Mouse (Mus musculus): Measurements from ENCODE around the gene Trp53i11. TPM values are rescaled to one million over a fixed set of nuclear protein-coding genes. Genes with fewer than 3 reads are reported as not detected.

The Trp53i11 gene
- polyA plus RNA-seq, 1 experiment from 2014 or later, result 191 TPM

GRCm38 (mm10) chr2:93170156-93170844, 17.0 kb upstream of the Trp53i11 start:
- WGBS, result 77% methylated on average over 19 of the region's 19 CpGs
- H3K27ac ChIP-seq (ENCODE audit: low read depth, low read length), result no peak overlapping the region
- ATAC-seq (ENCODE audit: low FRiP score) (no peak), DNase-seq (ENCODE audit: low spot score, missing footprints) (no peak)
- no peak overlapping the region for H3K4me3 ChIP-seq (ENCODE audit: low read depth, low read length)
- H3K4me1 ChIP-seq (ENCODE audit: control insufficient read depth, insufficient read depth, low read length), result peaks cover 25% of the 10 kb centered on the region
- no peaks in the 10 kb centered on the region for H3K36me3 ChIP-seq (ENCODE audit: control insufficient read depth, insufficient read depth, low read length)
- no peak overlapping the region for H3K4me2 ChIP-seq
- H3K27me3 ChIP-seq (ENCODE audit: control insufficient read depth, insufficient read depth, low read length), result no peaks in the 10 kb centered on the region
- H3K9me3 ChIP-seq (ENCODE audit: control insufficient read depth, low read length), result no peaks in the 10 kb centered on the region
- no peak overlapping the region for H3K9ac ChIP-seq (ENCODE audit: low read length)

GRCm38 (mm10) chr2:93170845-93171200, 16.5 kb upstream of the Trp53i11 start:
- H3K36me3 ChIP-seq (ENCODE audit: control insufficient read depth, insufficient read depth, low read length), result no peaks in the 10 kb centered on the region
- no peak overlapping the region for H3K9ac ChIP-seq (ENCODE audit: low read length)
- H3K9me3 ChIP-seq (ENCODE audit: control insufficient read depth, low read length), result no peaks in the 10 kb centered on the region
- H3K27me3 ChIP-seq (ENCODE audit: control insufficient read depth, insufficient read depth, low read length), result no peaks in the 10 kb centered on the region
- DNase-seq (ENCODE audit: low spot score, missing footprints) (no peak), ATAC-seq (ENCODE audit: low FRiP score) (no peak)
- H3K4me1 ChIP-seq (ENCODE audit: control insufficient read depth, insufficient read depth, low read length), result peaks cover 29% of the 10 kb centered on the region
- H3K27ac ChIP-seq (ENCODE audit: low read depth, low read length), result no peak overlapping the region
- 94% methylated on average over 5 of the region's 5 CpGs for WGBS
- H3K4me2 ChIP-seq, result no peak overlapping the region
- no peak overlapping the region for H3K4me3 ChIP-seq (ENCODE audit: low read depth, low read length)

GRCm38 (mm10) chr2:93171929-93172328, 15.4 kb upstream of the Trp53i11 start:
- Histone ChIP-seq H3K4me1 (ENCODE audit: control insufficient read depth, insufficient read depth, low read length) (peaks cover 40% of the 10 kb centered on the region), H3K27me3 (ENCODE audit: control insufficient read depth, insufficient read depth, low read length) (no peaks in the 10 kb centered on the region)

GRCm38 (mm10) chr2:93172460-93172859, 14.9 kb upstream of the Trp53i11 start:
- H3K36me3 ChIP-seq (ENCODE audit: control insufficient read depth, insufficient read depth, low read length), result no peaks in the 10 kb centered on the region
- ATAC-seq (ENCODE audit: low FRiP score) (no peak), DNase-seq (ENCODE audit: low spot score, missing footprints) (no peak)
- no peaks in the 10 kb centered on the region for H3K27me3 ChIP-seq (ENCODE audit: control insufficient read depth, insufficient read depth, low read length)
- H3K4me3 ChIP-seq (ENCODE audit: low read depth, low read length), result no peak overlapping the region
- 52% methylated on average over 5 of the region's 5 CpGs for WGBS
- no peaks in the 10 kb centered on the region for H3K9me3 ChIP-seq (ENCODE audit: control insufficient read depth, low read length)
- H3K9ac ChIP-seq (ENCODE audit: low read length), result no peak overlapping the region
- no peak overlapping the region for H3K27ac ChIP-seq (ENCODE audit: low read depth, low read length)
- H3K4me1 ChIP-seq (ENCODE audit: control insufficient read depth, insufficient read depth, low read length), result peaks cover 45% of the 10 kb centered on the region
- no peak overlapping the region for H3K4me2 ChIP-seq

More at GRCm38 (mm10) chr2:93171929-93172328, 15.4 kb upstream of the Trp53i11 start:
- ATAC-seq (ENCODE audit: low FRiP score), result no peak
- DNase-seq (ENCODE audit: low spot score, missing footprints), result no peak
- no peaks in the 10 kb centered on the region for H3K36me3 ChIP-seq (ENCODE audit: control insufficient read depth, insufficient read depth, low read length)
- H3K9ac ChIP-seq (ENCODE audit: low read length), result no peak overlapping the region
- H3K4me3 ChIP-seq (ENCODE audit: low read depth, low read length), result no peak overlapping the region
- no peaks in the 10 kb centered on the region for H3K9me3 ChIP-seq (ENCODE audit: control insufficient read depth, low read length)
- H3K4me2 ChIP-seq, result no peak overlapping the region
- H3K27ac ChIP-seq (ENCODE audit: low read depth, low read length), result no peak overlapping the region
- WGBS, result 86% methylated on average over 6 of the region's 6 CpGs

- peak; percentile 93 for DNase-seq (ENCODE audit: low spot score, missing footprints)
- Histone ChIP-seq H3K4me2 (peak overlapping the region; percentile 3; the same call in 1 of the 2 replicates), H3K4me1 (ENCODE audit: control insufficient read depth, insufficient read depth, low read length) (peaks cover 51% of the 10 kb centered on the region)
Observed at GRCm38 (mm10) chr2:93174159-93174558, 13.2 kb upstream of the Trp53i11 start.

GRCm38 (mm10) chr2:93175278-93175677, 12.1 kb upstream of the Trp53i11 start:
- H3K27ac ChIP-seq (ENCODE audit: low read depth, low read length), result peak overlapping the region; percentile 94
- H3K27me3 ChIP-seq (ENCODE audit: control insufficient read depth, insufficient read depth, low read length), result no peaks in the 10 kb centered on the region
- no peak overlapping the region for H3K4me2 ChIP-seq
- no peaks in the 10 kb centered on the region for H3K9me3 ChIP-seq (ENCODE audit: control insufficient read depth, low read length)
- H3K36me3 ChIP-seq (ENCODE audit: control insufficient read depth, insufficient read depth, low read length), result no peaks in the 10 kb centered on the region
- ATAC-seq (ENCODE audit: low FRiP score) (no peak), DNase-seq (ENCODE audit: low spot score, missing footprints) (no peak)
- no peak overlapping the region for H3K4me3 ChIP-seq (ENCODE audit: low read depth, low read length)
- peaks cover 62% of the 10 kb centered on the region for H3K4me1 ChIP-seq (ENCODE audit: control insufficient read depth, insufficient read depth, low read length)
- no peak overlapping the region for H3K9ac ChIP-seq (ENCODE audit: low read length)
- WGBS, result 31% methylated on average over 5 of the region's 5 CpGs

More at GRCm38 (mm10) chr2:93174159-93174558, 13.2 kb upstream of the Trp53i11 start:
- Histone ChIP-seq H3K9me3 (ENCODE audit: control insufficient read depth, low read length) (no peaks in the 10 kb centered on the region), H3K36me3 (ENCODE audit: control insufficient read depth, insufficient read depth, low read length) (no peaks in the 10 kb centered on the region), H3K9ac (ENCODE audit: low read length) (0 out of 2 replicates have a peak overlapping the region, but pooled peaks have one; percentile 25), H3K27me3 (ENCODE audit: control insufficient read depth, insufficient read depth, low read length) (no peaks in the 10 kb centered on the region), H3K27ac (ENCODE audit: low read depth, low read length) (peak overlapping the region; percentile 72), H3K4me3 (ENCODE audit: low read depth, low read length) (no peak overlapping the region)
- peak; percentile 79 for ATAC-seq (ENCODE audit: low FRiP score)
- WGBS, result 0% methylated on average over 5 of the region's 5 CpGs

GRCm38 (mm10) chr2:93175721-93176120, 11.6 kb upstream of the Trp53i11 start:
- H3K4me3 ChIP-seq (ENCODE audit: low read depth, low read length), result no peak overlapping the region
- ATAC-seq (ENCODE audit: low FRiP score) (no peak), DNase-seq (ENCODE audit: low spot score, missing footprints) (no peak)
- H3K9me3 ChIP-seq (ENCODE audit: control insufficient read depth, low read length), result no peaks in the 10 kb centered on the region
- H3K4me2 ChIP-seq, result no peak overlapping the region
- no peak overlapping the region for H3K9ac ChIP-seq (ENCODE audit: low read length)
- no peaks in the 10 kb centered on the region for H3K27me3 ChIP-seq (ENCODE audit: control insufficient read depth, insufficient read depth, low read length)
- no peaks in the 10 kb centered on the region for H3K36me3 ChIP-seq (ENCODE audit: control insufficient read depth, insufficient read depth, low read length)
- 65% methylated on average over 2 of the region's 2 CpGs for WGBS
- H3K27ac ChIP-seq (ENCODE audit: low read depth, low read length), result peak overlapping the region; percentile 94
- H3K4me1 ChIP-seq (ENCODE audit: control insufficient read depth, insufficient read depth, low read length), result peaks cover 66% of the 10 kb centered on the region

- H3K27me3 ChIP-seq (ENCODE audit: control insufficient read depth, insufficient read depth, low read length), result no peaks in the 10 kb centered on the region
- peak overlapping the region; percentile 13 for H3K4me2 ChIP-seq
- peaks cover 66% of the 10 kb centered on the region for H3K4me1 ChIP-seq (ENCODE audit: control insufficient read depth, insufficient read depth, low read length)
- H3K9ac ChIP-seq (ENCODE audit: low read length), result peak overlapping the region; percentile 44
- H3K9me3 ChIP-seq (ENCODE audit: control insufficient read depth, low read length), result no peaks in the 10 kb centered on the region
- ATAC-seq (ENCODE audit: low FRiP score), result peak; percentile 0; the same call in 1 of the 2 replicates
- WGBS, result 20% methylated on average over 4 of the region's 4 CpGs
- no peak overlapping the region for H3K4me3 ChIP-seq (ENCODE audit: low read depth, low read length)
- no peak for DNase-seq (ENCODE audit: low spot score, missing footprints)
- H3K27ac ChIP-seq (ENCODE audit: low read depth, low read length), result peak overlapping the region; percentile 94
- H3K36me3 ChIP-seq (ENCODE audit: control insufficient read depth, insufficient read depth, low read length), result no peaks in the 10 kb centered on the region
Observed at GRCm38 (mm10) chr2:93176193-93176798, 11.1 kb upstream of the Trp53i11 start.

- H3K4me1 ChIP-seq (ENCODE audit: control insufficient read depth, insufficient read depth, low read length), result peaks cover 66% of the 10 kb centered on the region
- peak; percentile 95 for DNase-seq (ENCODE audit: low spot score, missing footprints)
- peak overlapping the region; percentile 44 for H3K9ac ChIP-seq (ENCODE audit: low read length)
- H3K4me2 ChIP-seq, result peak overlapping the region; percentile 13
- H3K9me3 ChIP-seq (ENCODE audit: control insufficient read depth, low read length), result no peaks in the 10 kb centered on the region
- ATAC-seq (ENCODE audit: low FRiP score), result peak; percentile 69
- H3K4me3 ChIP-seq (ENCODE audit: low read depth, low read length), result no peak overlapping the region
- H3K27ac ChIP-seq (ENCODE audit: low read depth, low read length), result peak overlapping the region; percentile 94
- H3K27me3 ChIP-seq (ENCODE audit: control insufficient read depth, insufficient read depth, low read length), result no peaks in the 10 kb centered on the region
- 3% methylated on average over 17 of the region's 17 CpGs for WGBS
- H3K36me3 ChIP-seq (ENCODE audit: control insufficient read depth, insufficient read depth, low read length), result no peaks in the 10 kb centered on the region
Observed at GRCm38 (mm10) chr2:93176871-93177667, 10.3 kb upstream of the Trp53i11 start.

Data from midbrain, embryonic 11.5 days (tissue).